Mouse (Mus musculus) lung, postnatal 0 days (tissue): ENCODE results near the gene Arap1.

Experiments
- CTCF ChIP-seq: IDR thresholded peaks from 2 replicates; pipeline ENCODE4 v1.5.1; 2016; ENCODE audit warnings: antibody characterized with exemption, mild to moderate bottlenecking
- EP300 ChIP-seq: IDR thresholded peaks from 2 replicates; pipeline ENCODE4 v1.6.1; 2016; ENCODE audit warnings: antibody characterized with exemption, mild to moderate bottlenecking, control low read depth

DNA sequence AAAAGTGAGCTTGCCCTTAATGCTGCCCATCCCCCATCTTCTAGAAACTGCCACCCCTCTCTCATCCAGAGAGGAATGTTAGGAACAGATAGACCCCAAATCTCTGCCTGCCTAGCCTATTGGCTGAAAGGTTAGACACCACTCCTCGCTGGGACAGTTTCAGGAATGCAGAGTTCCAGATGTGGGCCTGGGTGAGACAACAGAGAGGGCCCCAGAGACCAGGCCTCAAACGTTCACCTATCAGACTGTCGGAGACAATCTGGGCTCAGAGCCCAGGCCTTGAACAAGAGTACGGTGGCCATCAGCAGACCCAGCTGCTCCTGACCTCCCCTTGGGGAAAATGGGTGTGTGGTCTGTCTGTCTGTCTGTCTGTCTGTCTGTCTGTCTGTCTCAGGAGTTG lies 45.1 kb downstream of the Arap1 start:
- no peak for TF ChIP-seq EP300
- no peak for TF ChIP-seq CTCF
